Mouse (Mus musculus): Measurements from ENCODE around the gene Nr1i3. TPM values are rescaled to one million over a fixed set of nuclear protein-coding genes. Genes with fewer than 3 reads are reported as not detected.

The Nr1i3 gene
- total and polyA plus RNA-seq, 3 experiments = 0.24 to 1.7 TPM; not detected in 1

DNA sequence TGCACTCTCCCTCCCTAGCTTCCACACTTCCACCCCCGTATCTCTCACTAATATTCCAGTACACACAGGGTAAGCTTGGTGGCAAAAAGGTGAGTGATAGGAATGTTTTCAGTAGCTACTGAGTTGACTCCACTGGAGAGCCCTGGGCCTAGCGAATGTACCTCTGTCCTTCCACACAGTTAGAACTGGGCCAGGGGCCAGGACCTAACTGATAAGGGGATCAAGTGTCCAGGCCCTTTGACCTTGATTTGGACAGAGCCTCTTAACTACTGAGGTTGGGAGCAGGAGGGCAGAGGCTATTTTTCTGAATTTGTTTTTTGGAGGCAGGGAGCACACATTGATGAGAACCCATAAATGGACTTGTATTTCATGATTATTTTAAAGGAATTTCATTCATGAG lies 10.0 kb downstream of the Nr1i3 start:
- no peak for DNase-seq (ENCODE audit: low read depth, low spot score)
- H3K9me3 ChIP-seq (replicated peaks; ENCODE audit: insufficient read depth, low read length) = no peaks in the 10 kb centered on the region
- no peak for TF ChIP-seq KAT2A (conservative IDR thresholded peaks at IDR 0.05; ENCODE audit: low read depth, low read length)
- TF ChIP-seq CHD2 (IDR thresholded peaks at IDR 0.05; ENCODE audit: low read length) = no peak
- TF ChIP-seq CHD1 (IDR thresholded peaks at IDR 0.05; ENCODE audit: low read depth, low read length) = no peak
- no peak for TF ChIP-seq SIN3A (IDR thresholded peaks at IDR 0.05; ENCODE audit: low read length)
- no peak for TF ChIP-seq UBTF (IDR thresholded peaks at IDR 0.05; ENCODE audit: borderline replicate concordance, insufficient read depth, low read depth, low read length)
- TF ChIP-seq HCFC1 (IDR thresholded peaks at IDR 0.05; ENCODE audit: low read depth, low read length) = no peak
- no peak for TF ChIP-seq MAFK (IDR thresholded peaks at IDR 0.05; ENCODE audit: borderline replicate concordance, low read depth, low read length)
- no peak for TF ChIP-seq POLR2AphosphoS5 (IDR thresholded peaks at IDR 0.05; ENCODE audit: borderline replicate concordance, low read depth, low read length)
- TF ChIP-seq TCF12 (IDR thresholded peaks at IDR 0.05; ENCODE audit: low read depth, low read length) = no peak
- no peak for TF ChIP-seq E2F4 (IDR thresholded peaks at IDR 0.05; ENCODE audit: borderline replicate concordance, low read depth, low read length)
- TF ChIP-seq NRF1 (IDR thresholded peaks at IDR 0.05; ENCODE audit: insufficient read depth, low read depth, low read length, poor library complexity, severe bottlenecking) = no peak
- peaks cover 0 to 3% of the 10 kb centered on the region in 2 experiments; a peak in 2 of 4 replicates for H3K36me3 ChIP-seq (ENCODE audit: control insufficient read depth in 1 of 2, insufficient read depth in 2 of 2, low read length in 2 of 2)
- H3K4me3 ChIP-seq (ENCODE audit: control insufficient read depth in 1 of 2, insufficient read depth in 1 of 2, low read depth in 2 of 2, low read length in 2 of 2) = no peak overlapping the region
- peaks cover 2% of the 10 kb centered on the region; the same call in 1 of the 2 replicates for H3K79me2 ChIP-seq (ENCODE audit: control insufficient read depth, insufficient read depth, low read length, poor library complexity)
- H3K9ac ChIP-seq (ENCODE audit: control insufficient read depth, low read depth, low read length, poor library complexity, severe bottlenecking) = no peak overlapping the region
- H3K27ac ChIP-seq (ENCODE audit: control insufficient read depth, low read depth, low read length) = no peak overlapping the region
- peaks cover 0 to 8% of the 10 kb centered on the region in 2 experiments; a peak in 1 of 4 replicates for H3K4me1 ChIP-seq (ENCODE audit: control insufficient read depth in 1 of 2, insufficient read depth in 2 of 2, low read length in 2 of 2)
- no peaks in the 10 kb centered on the region for H3K27me3 ChIP-seq (ENCODE audit: control insufficient read depth in 1 of 2, insufficient read depth in 2 of 2, low read length in 2 of 2)

DNA sequence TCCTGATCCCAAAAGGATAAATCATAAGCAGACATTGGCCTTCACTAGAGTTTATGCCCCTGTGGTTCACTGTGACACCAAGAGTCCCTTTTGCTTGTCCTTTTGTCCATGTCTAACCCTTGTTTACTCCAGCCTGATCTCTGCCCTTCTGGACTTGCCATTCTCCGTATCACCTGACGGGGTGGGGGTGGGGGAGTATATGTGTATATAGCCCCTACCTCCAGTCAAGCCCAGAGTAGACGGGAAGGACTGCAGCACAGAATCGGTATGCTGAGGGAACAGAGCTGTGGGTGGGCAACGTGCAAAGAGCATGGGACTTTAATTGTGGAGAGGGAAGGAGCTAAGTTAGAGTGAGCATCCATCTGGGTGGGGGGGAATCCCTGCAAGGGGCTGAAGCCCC lies 11.1 kb downstream of the Nr1i3 start, which contains the start of gene Apoa2:
TSS of gene Apoa2 (plus strand) at position 198 of the 400 bp plus-strand sequence.
- Histone ChIP-seq H3K36me3 (ENCODE audit: control insufficient read depth in 1 of 2, insufficient read depth in 2 of 2, low read length in 2 of 2) (peaks cover 0 to 3% of the 10 kb centered on the region in 2 experiments; a peak in 2 of 4 replicates), H3K9ac (ENCODE audit: control insufficient read depth, low read depth, low read length, poor library complexity, severe bottlenecking) (no peak within 1 kb of the TSS), H3K9me3 (replicated peaks; ENCODE audit: insufficient read depth, low read length) (no peaks in the 10 kb centered on the region), H3K4me3 (ENCODE audit: control insufficient read depth in 1 of 2, insufficient read depth in 1 of 2, low read depth in 2 of 2, low read length in 2 of 2) (no peak within 1 kb of the TSS), H3K27ac (ENCODE audit: control insufficient read depth, low read depth, low read length) (no peak within 1 kb of the TSS), H3K27me3 (ENCODE audit: control insufficient read depth in 1 of 2, insufficient read depth in 2 of 2, low read length in 2 of 2) (no peaks in the 10 kb centered on the region), H3K4me1 (ENCODE audit: control insufficient read depth in 1 of 2, insufficient read depth in 2 of 2, low read length in 2 of 2) (peaks cover 0 to 8% of the 10 kb centered on the region in 2 experiments; a peak in 1 of 4 replicates), H3K79me2 (ENCODE audit: control insufficient read depth, insufficient read depth, low read length, poor library complexity) (peaks cover 2% of the 10 kb centered on the region; the same call in 1 of the 2 replicates)
- no peak for DNase-seq (ENCODE audit: low read depth, low spot score)
- TF ChIP-seq ZKSCAN1 (IDR thresholded peaks at IDR 0.05; ENCODE audit: low read depth, low read length) = no peak
- TF ChIP-seq ZC3H11A (IDR thresholded peaks at IDR 0.05; ENCODE audit: low read depth, low read length) = no peak
- no peak for TF ChIP-seq MAFK (IDR thresholded peaks at IDR 0.05; ENCODE audit: borderline replicate concordance, low read depth, low read length)

- Histone ChIP-seq H3K9ac (ENCODE audit: control insufficient read depth, low read depth, low read length, poor library complexity, severe bottlenecking) (no peak overlapping the region), H3K27me3 (ENCODE audit: control insufficient read depth in 1 of 2, insufficient read depth in 2 of 2, low read length in 2 of 2) (no peaks in the 10 kb centered on the region), H3K9me3 (replicated peaks; ENCODE audit: insufficient read depth, low read length) (no peaks in the 10 kb centered on the region), H3K36me3 (ENCODE audit: control insufficient read depth in 1 of 2, insufficient read depth in 2 of 2, low read length in 2 of 2) (peaks cover 0 to 3% of the 10 kb centered on the region in 2 experiments; a peak in 2 of 4 replicates), H3K27ac (ENCODE audit: control insufficient read depth, low read depth, low read length) (no peak overlapping the region), H3K4me3 (ENCODE audit: control insufficient read depth in 1 of 2, insufficient read depth in 1 of 2, low read depth in 2 of 2, low read length in 2 of 2) (no peak overlapping the region), H3K4me1 (ENCODE audit: control insufficient read depth in 1 of 2, insufficient read depth in 2 of 2, low read length in 2 of 2) (peaks cover 0 to 3% of the 10 kb centered on the region in 2 experiments; a peak in 1 of 4 replicates), H3K79me2 (ENCODE audit: control insufficient read depth, insufficient read depth, low read length, poor library complexity) (peaks cover 2% of the 10 kb centered on the region; the same call in 1 of the 2 replicates)
- DNase-seq (ENCODE audit: low read depth, low spot score) = no peak
- no peak for TF ChIP-seq MEF2A (IDR thresholded peaks at IDR 0.05; ENCODE audit: extremely low read depth, insufficient replicate concordance, low read depth, low read length, poor library complexity, severe bottlenecking)
- TF ChIP-seq RAD21 (IDR thresholded peaks at IDR 0.05; ENCODE audit: low read depth, low read length) = no peak
- TF ChIP-seq NRF1 (IDR thresholded peaks at IDR 0.05; ENCODE audit: insufficient read depth, low read depth, low read length, poor library complexity, severe bottlenecking) = no peak
- TF ChIP-seq POLR2A (IDR thresholded peaks at IDR 0.05; ENCODE audit: control insufficient read depth in 1 of 2, insufficient read depth in 1 of 2, low read depth in 1 of 2, low read length in 2 of 2, poor library complexity in 1 of 2) = no peak
- no peak for TF ChIP-seq ZNF384 (IDR thresholded peaks at IDR 0.05; ENCODE audit: low read depth, low read length)
- no peak for TF ChIP-seq RCOR1 (IDR thresholded peaks at IDR 0.05; ENCODE audit: low read depth, low read length)
- TF ChIP-seq POLR2AphosphoS5 (IDR thresholded peaks at IDR 0.05; ENCODE audit: borderline replicate concordance, low read depth, low read length) = no peak
- TF ChIP-seq ELF1 (IDR thresholded peaks at IDR 0.05; ENCODE audit: low read depth, low read length) = no peak
- no peak for TF ChIP-seq E2F4 (IDR thresholded peaks at IDR 0.05; ENCODE audit: borderline replicate concordance, low read depth, low read length)
- no peak for TF ChIP-seq TAL1 (IDR thresholded peaks at IDR 0.05; ENCODE audit: low read length)
- no peak for TF ChIP-seq USF1 (IDR thresholded peaks at IDR 0.05; ENCODE audit: low read depth, low read length)
- no peak for TF ChIP-seq ETS1 (IDR thresholded peaks at IDR 0.05; ENCODE audit: low read depth, low read length)
- TF ChIP-seq MYC (IDR thresholded peaks at IDR 0.05; ENCODE audit: low read depth, low read length) = no peak
- no peak for TF ChIP-seq HCFC1 (IDR thresholded peaks at IDR 0.05; ENCODE audit: low read depth, low read length)
- no peak for TF ChIP-seq UBTF (IDR thresholded peaks at IDR 0.05; ENCODE audit: borderline replicate concordance, insufficient read depth, low read depth, low read length)
- TF ChIP-seq GATA1 (IDR thresholded peaks at IDR 0.05; ENCODE audit: low read depth, low read length) = no peak
Observed at GRCm38 (mm10) chr1:171226780-171227179, 13.0 kb downstream of the Nr1i3 start.

All from MEL (cell line).